Mouse (Mus musculus) cerebellum, postnatal 14 days (tissue): ENCODE measurements at regions not wholly inside any gene's neighbourhood (a gene's known extent, or its start where the extent isn't known, plus 50 kb on each side); places are given as distances from the start of the nearest gene placed in this dataset.

Experiments
- DNase-seq, 2 experiments: peaks; one replicate each; pipeline ENCODE4 v3.0.0; 2021; ENCODE audit warnings: mixed read lengths in 2 of 2

GRCm38 (mm10) chr1:122607309-122607708, 1039.5 kb upstream of the Ddx18 start:
- DNase-seq: no peak

GRCm38 (mm10) chr1:122575954-122576353, 1008.2 kb upstream of the Ddx18 start:
- DNase-seq: peak in 1 of 2 experiments; percentile 21

- DNase-seq: no peak
Measured at GRCm38 (mm10) chr1:122551596-122551995, 983.8 kb upstream of the Ddx18 start.

- DNase-seq: no peak
Measured at GRCm38 (mm10) chr1:122509580-122509979, 941.8 kb upstream of the Ddx18 start.

GRCm38 (mm10) chr1:122501707-122502106, 933.9 kb upstream of the Ddx18 start:
- no peak for DNase-seq

GRCm38 (mm10) chr1:122478003-122478402, 910.2 kb upstream of the Ddx18 start:
- DNase-seq: no peak

- DNase-seq: peak; percentile 79 to 89
Measured at GRCm38 (mm10) chr1:122463931-122464330, 896.1 kb upstream of the Ddx18 start.

GRCm38 (mm10) chr1:122459056-122459455, 891.3 kb upstream of the Ddx18 start:
- no peak for DNase-seq

- no peak for DNase-seq
Measured at GRCm38 (mm10) chr1:122454881-122455280, 887.1 kb upstream of the Ddx18 start.

- peak; percentile 14 to 23 for DNase-seq
Measured at GRCm38 (mm10) chr1:122453617-122454016, 885.8 kb upstream of the Ddx18 start.

GRCm38 (mm10) chr1:122439358-122439757, 871.6 kb upstream of the Ddx18 start:
- peak; percentile 37 to 55 for DNase-seq

- DNase-seq: peak in 1 of 2 experiments; percentile 2
Measured at GRCm38 (mm10) chr1:122423503-122423902, 855.7 kb upstream of the Ddx18 start.

- DNase-seq: no peak
Measured at GRCm38 (mm10) chr1:122396342-122396741, 828.6 kb upstream of the Ddx18 start.

- no peak for DNase-seq
Measured at GRCm38 (mm10) chr1:122393660-122394355, 826.0 kb upstream of the Ddx18 start.

GRCm38 (mm10) chr1:122357015-122357414, 789.2 kb upstream of the Ddx18 start:
- DNase-seq: peak; percentile 98 to 100

- peak in 1 of 2 experiments; percentile 30 for DNase-seq
Measured at GRCm38 (mm10) chr1:122351530-122351929, 783.7 kb upstream of the Ddx18 start.

GRCm38 (mm10) chr1:122333267-122333666, 765.5 kb upstream of the Ddx18 start:
- no peak for DNase-seq

GRCm38 (mm10) chr1:122328276-122328675, 760.5 kb upstream of the Ddx18 start:
- no peak for DNase-seq
